Mouse (Mus musculus) midbrain, embryonic 16.5 days (tissue): ENCODE results near the gene Spaca9. TPM values are rescaled to one million over a fixed set of nuclear protein-coding genes. Genes with fewer than 3 reads are reported as not detected.

Experiments
- ATAC-seq: fragments of 200-750 bp; cut with Nextera tagmentation; 2 replicates; pipeline ENCODE4 v1.8.0; 2017; ENCODE audit warnings: moderate TSS enrichment
- H3K27ac ChIP-seq: fragments of 300-500 bp; sonication (generic); 2 replicates; pipeline ENCODE4 v1.5.1; 2014; ENCODE audit warnings: mild to moderate bottlenecking, low read length, mixed read lengths
- H3K27me3 ChIP-seq: fragments of 300-500 bp; sonication (generic); 2 replicates; pipeline ENCODE4 v1.6.1; 2014; ENCODE audit warnings: low read depth, low read length, mixed read lengths; ENCODE audit not compliant: control insufficient read depth, insufficient read depth
- H3K36me3 ChIP-seq: fragments of 300-500 bp; sonication (generic); 2 replicates; pipeline ENCODE4 v1.6.1; 2014; ENCODE audit warnings: mild to moderate bottlenecking, low read length, moderate library complexity, mixed read lengths; ENCODE audit not compliant: control insufficient read depth, insufficient read depth
- H3K4me1 ChIP-seq: fragments of 300-500 bp; sonication (generic); 2 replicates; pipeline ENCODE4 v1.6.1; 2014; ENCODE audit warnings: mild to moderate bottlenecking, low read length, mixed read lengths; ENCODE audit not compliant: control insufficient read depth, insufficient read depth
- H3K4me2 ChIP-seq: fragments of 300-500 bp; sonication (generic); 2 replicates; pipeline ENCODE4 v1.6.1; 2014; ENCODE audit warnings: mild to moderate bottlenecking, low read length, mixed read lengths
- H3K4me3 ChIP-seq: fragments of 300-500 bp; sonication (generic); 2 replicates; pipeline ENCODE4 v1.5.1; 2014; ENCODE audit warnings: low read depth, mild to moderate bottlenecking, low read length, moderate library complexity, mixed read lengths
- H3K9ac ChIP-seq: fragments of 300-500 bp; sonication (generic); 2 replicates; pipeline ENCODE4 v1.6.1; 2014; ENCODE audit warnings: low read depth, low read length, mixed read lengths
- H3K9me3 ChIP-seq: fragments of 300-500 bp; sonication (generic); replicated peaks from 2 replicates; pipeline ENCODE4 v1.6.1; 2014; ENCODE audit warnings: mild to moderate bottlenecking, low read length, mixed read lengths; ENCODE audit not compliant: control insufficient read depth, poor library complexity, severe bottlenecking
- WGBS: fragments of 180-500 bp; shearing (Covaris S2); extraction: QIAGEN DNeasy Blood & Tissue Kit; methylation state at CpG from one replicate; pipeline ENCODE4 v1.1.7; 2014; 5-methylcytosine and 5-hydroxymethylcytosine counted together
- microRNA-seq: library from miRNA; unstranded; fragments of <30 nt; microRNA quantifications from one replicate; pipeline ENCODE4, GENCODE M21; 2017
- polyA plus RNA-seq: library from polyadenylated mRNA; unstranded; fragments of >200 nt; fragmentation: Nextera tagmentation; extraction: Ambion mirVana; gene quantifications from 2 replicates; pipeline ENCODE4 v1.2.1, GENCODE M21; 2015

Gene Spaca9
- polyA plus RNA-seq, 1 experiment from 2014 or later = 2.8 TPM

DNA sequence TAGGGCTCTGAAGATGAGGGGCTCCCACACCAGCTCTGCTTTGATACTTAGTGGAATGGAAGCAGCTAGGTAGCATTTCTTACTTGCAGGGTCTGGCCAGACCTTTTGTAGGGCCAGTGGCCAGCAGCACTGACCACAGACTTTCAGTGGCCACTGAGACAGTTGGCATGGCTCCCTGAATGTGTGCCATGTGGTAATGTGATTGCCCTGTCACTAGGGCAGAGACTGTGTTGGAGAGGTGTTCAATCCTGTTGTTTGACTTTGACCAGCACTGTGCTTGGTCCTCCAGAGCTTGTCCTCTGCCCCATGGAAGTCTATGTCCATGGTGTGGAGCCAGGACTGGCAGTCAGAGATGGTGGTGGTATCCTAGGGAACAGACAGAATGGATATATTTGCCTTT, 49.0 kb downstream of the Spaca9 start:
- H3K27ac ChIP-seq = no peak overlapping the region
- H3K4me1 ChIP-seq = no peaks in the 10 kb centered on the region
- no peaks in the 10 kb centered on the region for H3K36me3 ChIP-seq
- ATAC-seq = no peak
- H3K4me2 ChIP-seq = no peak overlapping the region
- H3K27me3 ChIP-seq = no peaks in the 10 kb centered on the region
- no peak overlapping the region for H3K4me3 ChIP-seq
- no peak overlapping the region for H3K9ac ChIP-seq
- no peaks in the 10 kb centered on the region for H3K9me3 ChIP-seq

DNA sequence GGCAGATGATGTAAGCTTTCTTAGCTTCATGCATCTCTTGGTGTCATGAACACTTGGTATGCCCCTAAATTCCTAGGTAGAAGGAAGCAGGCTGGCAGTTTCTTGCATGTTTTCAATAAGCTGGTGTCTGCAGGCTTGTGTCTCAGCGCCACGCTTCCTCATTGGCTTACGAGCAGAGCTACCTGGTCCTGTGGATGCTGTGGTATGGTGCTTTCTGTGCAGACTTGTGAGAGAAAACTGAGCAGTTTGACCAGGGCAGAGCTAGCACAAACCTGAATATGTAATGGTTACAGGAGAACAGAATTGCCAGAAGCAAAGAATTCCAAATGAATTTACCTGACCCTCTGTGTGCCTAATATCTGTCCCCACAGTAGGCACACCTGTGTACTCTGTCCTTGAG, 56.4 kb downstream of the Spaca9 start:
- Histone ChIP-seq H3K4me3 (no peak overlapping the region), H3K27me3 (no peaks in the 10 kb centered on the region), H3K27ac (no peak overlapping the region), H3K4me2 (peak overlapping the region; percentile 54), H3K4me1 (peaks cover 20% of the 10 kb centered on the region), H3K9ac (no peak overlapping the region), H3K36me3 (no peaks in the 10 kb centered on the region), H3K9me3 (no peaks in the 10 kb centered on the region)
- WGBS = 82% methylated on average over 3 of the region's 3 CpGs
- no peak for ATAC-seq

Small RNAs within 50 kb of the gene (microRNA-seq; reads per million reads assigned to microRNA genes)
- 2.2 reads per million, percentile 8 among the genes with 10 or more reads in this experiment for gene Mir3088

Other genes starting within 250 kb of the Spaca9 start
- gene 1700007K13Rik, start 233.4 kb downstream of the Spaca9 start, polyA plus RNA-seq = 3.5 and 4.1 TPM in 2 replicates
- gene Mrps2, start 231.7 kb downstream of the Spaca9 start, polyA plus RNA-seq = 45.7 and 47.8 TPM in 2 replicates
- gene Gbgt1, start 202.8 kb downstream of the Spaca9 start, polyA plus RNA-seq = 1.1 and 1.2 TPM in 2 replicates
- 2.3 and 3.6 TPM in 2 replicates for gene Gm10134, start 193.6 kb downstream of the Spaca9 start, polyA plus RNA-seq
- 78.4 and 82.0 TPM in 2 replicates for gene Ralgds, start 186.6 kb downstream of the Spaca9 start, polyA plus RNA-seq
- not detected in 2 replicates for gene Cel, start 136.3 kb downstream of the Spaca9 start, polyA plus RNA-seq
- gene Gtf3c5, start 116.0 kb downstream of the Spaca9 start, polyA plus RNA-seq = 42.3 and 46.3 TPM in 2 replicates
- gene Gfi1b, start 77.7 kb downstream of the Spaca9 start, polyA plus RNA-seq = not detected in 2 replicates
- 30.4 and 37.9 TPM in 2 replicates for gene Tsc1, start 58.5 kb downstream of the Spaca9 start, polyA plus RNA-seq
- 3.4 and 4.5 TPM in 2 replicates for gene Ak8, start 437 bp upstream of the Spaca9 start, polyA plus RNA-seq
- gene Gtf3c4, start 140.6 kb upstream of the Spaca9 start, polyA plus RNA-seq = 18.7 and 23.2 TPM in 2 replicates
- 10.7 and 12.6 TPM in 2 replicates for gene Ddx31, start 140.7 kb upstream of the Spaca9 start, polyA plus RNA-seq
- 28.9 and 35.2 TPM in 2 replicates for gene Barhl1, start 216.9 kb upstream of the Spaca9 start, polyA plus RNA-seq